Mouse (Mus musculus): ENCODE results near the gene Bhlhe41. TPM values are rescaled to one million over a fixed set of nuclear protein-coding genes. Genes with fewer than 3 reads are reported as not detected.

The Bhlhe41 gene
- polyA plus RNA-seq, 1 experiment from 2014 or later, result 6.3 TPM

GRCm38 (mm10) chr6:145891951-145892350, 26.6 kb upstream of the Bhlhe41 start:
- no peak for ATAC-seq (ENCODE audit: low FRiP score)

GRCm38 (mm10) chr6:145887719-145888118, 22.4 kb upstream of the Bhlhe41 start:
- ATAC-seq (ENCODE audit: low FRiP score), result no peak
- Histone ChIP-seq H3K4me1 (no peaks in the 10 kb centered on the region), H3K27me3 (replicated peaks) (no peaks in the 10 kb centered on the region), H3K9me3 (replicated peaks) (no peaks in the 10 kb centered on the region), H3K9ac (replicated peaks) (no peak overlapping the region), H3K4me3 (replicated peaks) (no peak overlapping the region), H3K27ac (replicated peaks) (no peak overlapping the region), H3K36me3 (no peaks in the 10 kb centered on the region), H3K4me2 (no peak overlapping the region)
- 90% methylated on average over 6 of the region's 6 CpGs for WGBS

More at GRCm38 (mm10) chr6:145891951-145892350, 26.6 kb upstream of the Bhlhe41 start:
- Histone ChIP-seq H3K4me2 (no peak overlapping the region), H3K36me3 (no peaks in the 10 kb centered on the region), H3K9ac (replicated peaks) (no peak overlapping the region), H3K27me3 (replicated peaks) (no peaks in the 10 kb centered on the region), H3K4me1 (no peaks in the 10 kb centered on the region), H3K27ac (replicated peaks) (no peak overlapping the region), H3K4me3 (replicated peaks) (no peak overlapping the region), H3K9me3 (replicated peaks) (no peaks in the 10 kb centered on the region)
- 90% methylated on average over 11 of the region's 11 CpGs for WGBS

GRCm38 (mm10) chr6:145886277-145886676, 20.9 kb upstream of the Bhlhe41 start:
- no peak for ATAC-seq (ENCODE audit: low FRiP score)
- H3K9ac ChIP-seq (replicated peaks), result no peak overlapping the region
- no peaks in the 10 kb centered on the region for H3K36me3 ChIP-seq
- H3K4me2 ChIP-seq, result no peak overlapping the region
- no peaks in the 10 kb centered on the region for H3K27me3 ChIP-seq (replicated peaks)
- no peak overlapping the region for H3K4me3 ChIP-seq (replicated peaks)
- no peak overlapping the region for H3K27ac ChIP-seq (replicated peaks)
- WGBS, result 79% methylated on average over 8 of the region's 8 CpGs
- no peaks in the 10 kb centered on the region for H3K4me1 ChIP-seq
- no peaks in the 10 kb centered on the region for H3K9me3 ChIP-seq (replicated peaks)

- 90% methylated on average over 4 of the region's 4 CpGs for WGBS
- no peaks in the 10 kb centered on the region for H3K9me3 ChIP-seq (replicated peaks)
- no peak overlapping the region for H3K4me3 ChIP-seq (replicated peaks)
- no peak for ATAC-seq (ENCODE audit: low FRiP score)
- H3K36me3 ChIP-seq, result no peaks in the 10 kb centered on the region
- no peaks in the 10 kb centered on the region for H3K4me1 ChIP-seq
- H3K27ac ChIP-seq (replicated peaks), result no peak overlapping the region
- no peak overlapping the region for H3K9ac ChIP-seq (replicated peaks)
- no peaks in the 10 kb centered on the region for H3K27me3 ChIP-seq (replicated peaks)
- no peak overlapping the region for H3K4me2 ChIP-seq
Observed at GRCm38 (mm10) chr6:145885069-145885468, 19.7 kb upstream of the Bhlhe41 start.

GRCm38 (mm10) chr6:145883668-145884067, 18.3 kb upstream of the Bhlhe41 start:
- H3K27me3 ChIP-seq (replicated peaks), result no peaks in the 10 kb centered on the region
- no peak overlapping the region for H3K9ac ChIP-seq (replicated peaks)
- no peak overlapping the region for H3K4me3 ChIP-seq (replicated peaks)
- no peak for ATAC-seq (ENCODE audit: low FRiP score)
- no peaks in the 10 kb centered on the region for H3K36me3 ChIP-seq
- no peak overlapping the region for H3K4me2 ChIP-seq
- no peaks in the 10 kb centered on the region for H3K4me1 ChIP-seq
- H3K27ac ChIP-seq (replicated peaks), result no peak overlapping the region
- 90% methylated on average over 4 of the region's 4 CpGs for WGBS
- no peaks in the 10 kb centered on the region for H3K9me3 ChIP-seq (replicated peaks)

DNA sequence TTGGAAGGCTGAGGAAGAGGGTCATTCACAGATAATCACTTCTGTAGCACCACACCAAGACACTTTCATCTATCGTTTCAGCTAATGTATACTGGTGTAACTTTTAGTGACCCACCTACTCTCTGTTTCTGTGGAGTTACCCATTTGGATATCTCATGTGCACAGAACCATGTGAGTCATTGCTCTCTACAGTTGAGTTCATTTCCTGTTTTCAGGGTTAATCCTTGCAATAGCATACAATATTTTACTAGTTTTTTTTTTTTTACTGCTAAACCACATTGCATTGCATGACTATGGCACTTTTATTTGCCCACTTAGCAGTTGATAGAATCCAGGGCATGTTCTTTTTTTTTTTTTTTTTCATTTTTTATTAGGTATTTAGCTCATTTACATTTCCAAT, 17.7 kb upstream of the Bhlhe41 start:
- Histone ChIP-seq H3K4me2 (no peak overlapping the region), H3K4me1 (no peaks in the 10 kb centered on the region), H3K9me3 (replicated peaks) (no peaks in the 10 kb centered on the region), H3K36me3 (no peaks in the 10 kb centered on the region), H3K27ac (replicated peaks) (no peak overlapping the region), H3K27me3 (replicated peaks) (no peaks in the 10 kb centered on the region), H3K9ac (replicated peaks) (no peak overlapping the region), H3K4me3 (replicated peaks) (no peak overlapping the region)
- WGBS, result 94% methylated on average over 1 of the region's 1 CpGs
- no peak for ATAC-seq (ENCODE audit: low FRiP score)

DNA sequence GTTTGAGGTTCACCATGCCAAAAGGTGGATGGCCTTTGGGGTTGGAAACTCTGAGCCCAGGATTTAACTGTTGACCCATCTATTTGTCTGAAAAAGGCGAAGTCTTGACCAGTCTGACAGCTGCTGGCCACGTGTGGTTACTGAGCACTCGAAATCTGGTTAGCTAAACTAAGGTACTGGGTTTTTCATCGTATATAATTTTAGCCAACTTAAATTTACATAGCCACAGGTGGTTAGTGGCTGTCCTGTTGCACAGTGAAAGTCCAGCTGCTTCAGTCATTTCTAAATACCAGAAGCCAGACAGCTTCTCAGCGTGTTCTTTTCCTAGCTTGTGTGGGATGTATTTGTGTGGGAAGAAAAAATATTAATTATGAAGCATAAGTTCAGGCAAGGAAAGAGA, 15.3 kb upstream of the Bhlhe41 start:
- Histone ChIP-seq H3K9ac (replicated peaks) (no peak overlapping the region), H3K27ac (replicated peaks) (no peak overlapping the region), H3K4me3 (replicated peaks) (no peak overlapping the region), H3K36me3 (no peaks in the 10 kb centered on the region), H3K4me2 (no peak overlapping the region), H3K9me3 (replicated peaks) (no peaks in the 10 kb centered on the region), H3K27me3 (replicated peaks) (no peaks in the 10 kb centered on the region), H3K4me1 (no peaks in the 10 kb centered on the region; the same call in 1 of the 2 replicates)
- WGBS, result 89% methylated on average over 5 of the region's 5 CpGs
- ATAC-seq (ENCODE audit: low FRiP score), result no peak

DNA sequence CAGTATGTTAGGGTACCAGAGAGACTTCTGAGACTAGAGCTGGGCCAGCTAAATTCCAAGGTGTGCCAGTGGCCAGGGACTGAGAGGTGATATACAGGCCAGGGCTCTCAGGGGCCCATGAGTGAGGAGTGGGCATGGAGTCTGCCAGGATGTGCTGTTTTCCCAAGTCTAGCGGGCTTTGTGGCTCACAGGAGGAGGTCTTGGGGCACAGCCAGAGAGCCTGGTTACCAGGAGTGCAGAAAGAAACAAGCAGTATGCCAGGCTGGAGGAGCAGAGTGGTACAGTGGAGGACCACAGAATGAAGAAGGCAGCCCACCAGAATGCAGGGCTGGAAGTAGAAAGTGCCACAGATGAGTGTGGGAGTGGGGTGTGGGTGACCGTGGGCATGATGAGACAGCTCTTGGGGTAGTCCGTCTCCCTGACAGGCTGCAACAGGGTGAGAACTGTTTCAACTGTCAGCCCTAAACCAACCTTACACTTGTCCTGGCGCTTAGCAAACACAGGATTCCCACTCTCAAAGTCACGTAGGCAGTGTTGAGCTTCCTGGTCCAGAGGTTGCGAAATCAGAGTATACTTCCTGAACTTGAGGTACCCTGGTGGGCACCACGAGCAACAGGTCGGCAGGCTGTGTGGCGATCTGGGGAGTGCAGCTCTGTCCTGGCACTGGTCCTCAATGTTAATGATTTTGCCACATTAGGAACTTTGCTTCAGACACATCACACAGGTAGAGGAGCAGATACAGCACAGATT, 11.8 kb upstream of the Bhlhe41 start:
- H3K9me3 ChIP-seq (replicated peaks), result no peaks in the 10 kb centered on the region
- H3K27ac ChIP-seq (replicated peaks), result no peak overlapping the region; the same call in 1 of the 2 replicates
- no peaks in the 10 kb centered on the region; the same call in 1 of the 2 replicates for H3K4me1 ChIP-seq
- H3K27me3 ChIP-seq (replicated peaks), result no peaks in the 10 kb centered on the region
- WGBS, result 86% methylated on average over 9 of the region's 9 CpGs
- H3K4me3 ChIP-seq (replicated peaks), result no peak overlapping the region
- no peak overlapping the region for H3K9ac ChIP-seq (replicated peaks)
- H3K36me3 ChIP-seq, result no peaks in the 10 kb centered on the region
- peak; percentile 41; the same call in 1 of the 2 replicates for ATAC-seq (ENCODE audit: low FRiP score)
- H3K4me2 ChIP-seq, result no peak overlapping the region

GRCm38 (mm10) chr6:145873354-145873753, 8.0 kb upstream of the Bhlhe41 start:
- H3K27me3 ChIP-seq (replicated peaks), result 0 out of 2 replicates have a peak, but pooled peaks cover 7% of the 10 kb centered on the region
- no peak for ATAC-seq (ENCODE audit: low FRiP score)
- no peaks in the 10 kb centered on the region for H3K36me3 ChIP-seq
- H3K9me3 ChIP-seq (replicated peaks), result no peaks in the 10 kb centered on the region
- no peak overlapping the region for H3K4me2 ChIP-seq
- 80% methylated on average over 8 of the region's 8 CpGs for WGBS
- H3K4me1 ChIP-seq, result no peaks in the 10 kb centered on the region; the same call in 1 of the 2 replicates
- no peak overlapping the region for H3K27ac ChIP-seq (replicated peaks)
- no peak overlapping the region for H3K4me3 ChIP-seq (replicated peaks)
- no peak overlapping the region for H3K9ac ChIP-seq (replicated peaks)

- Histone ChIP-seq H3K4me2 (no peak overlapping the region), H3K27ac (replicated peaks) (no peak overlapping the region), H3K36me3 (no peaks in the 10 kb centered on the region), H3K9ac (replicated peaks) (no peak overlapping the region), H3K4me1 (peaks cover 2% of the 10 kb centered on the region; the same call in 1 of the 2 replicates), H3K27me3 (replicated peaks) (peaks cover 15% of the 10 kb centered on the region; the same call in 1 of the 2 replicates), H3K9me3 (replicated peaks) (no peaks in the 10 kb centered on the region), H3K4me3 (replicated peaks) (no peak overlapping the region)
- WGBS, result 94% methylated on average over 7 of the region's 7 CpGs
- no peak for ATAC-seq (ENCODE audit: low FRiP score)
Observed at GRCm38 (mm10) chr6:145872010-145872409, 6.7 kb upstream of the Bhlhe41 start.

GRCm38 (mm10) chr6:145870991-145871390, 5.6 kb upstream of the Bhlhe41 start:
- no peak overlapping the region for H3K4me2 ChIP-seq
- no peaks in the 10 kb centered on the region for H3K9me3 ChIP-seq (replicated peaks)
- H3K27me3 ChIP-seq (replicated peaks), result peaks cover 15% of the 10 kb centered on the region; the same call in 1 of the 2 replicates
- peaks cover 6% of the 10 kb centered on the region for H3K4me1 ChIP-seq
- H3K27ac ChIP-seq (replicated peaks), result no peak overlapping the region
- WGBS, result 76% methylated on average over 4 of the region's 4 CpGs
- no peak overlapping the region for H3K9ac ChIP-seq (replicated peaks)
- no peaks in the 10 kb centered on the region for H3K36me3 ChIP-seq
- no peak overlapping the region for H3K4me3 ChIP-seq (replicated peaks)
- ATAC-seq (ENCODE audit: low FRiP score), result no peak

DNA sequence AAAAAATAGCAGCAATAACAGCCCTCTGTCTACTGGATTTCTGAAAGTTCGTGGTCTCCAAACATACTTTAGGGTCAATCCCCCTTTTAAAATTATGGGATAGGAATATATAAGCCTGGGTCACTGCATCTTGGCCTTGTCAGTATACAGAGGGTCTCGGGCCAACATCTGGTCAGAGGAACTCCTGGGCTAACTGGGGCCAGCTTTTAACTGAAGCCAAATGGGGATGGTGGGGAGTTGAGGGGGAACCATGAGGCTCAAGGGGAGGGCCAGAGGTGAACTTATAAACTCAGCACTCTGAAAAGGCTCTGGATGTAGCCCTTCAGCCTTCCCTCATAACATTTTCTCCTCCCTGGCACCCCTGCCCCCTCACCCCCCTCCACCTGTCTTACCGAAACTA, 1.8 kb upstream of the Bhlhe41 start:
- 71% methylated on average over 3 of the region's 3 CpGs for WGBS

More for the DNA sequence above, 1.8 kb upstream of the Bhlhe41 start:
- Histone ChIP-seq H3K4me1 (peaks cover 38% of the 10 kb centered on the region), H3K36me3 (no peaks in the 10 kb centered on the region), H3K4me3 (replicated peaks) (peak overlapping the region; percentile 71), H3K9me3 (replicated peaks) (no peaks in the 10 kb centered on the region), H3K9ac (replicated peaks) (no peak overlapping the region), H3K4me2 (peak overlapping the region; percentile 99), H3K27ac (replicated peaks) (no peak overlapping the region), H3K27me3 (replicated peaks) (peaks cover 25% of the 10 kb centered on the region)
- no peak for ATAC-seq (ENCODE audit: low FRiP score)

Measured in neural tube, embryonic 15.5 days (tissue).